ENCODE assay signal across 9 mouse cellular contexts in genomic region chr1:53940268-53941017, GRCm38 (mm10).
DNase-seq lines count a peak whose midpoint lies in the region; ATAC-seq lines count a peak whose summit lies in the region.
"Had no signal": no experiment of that assay in that cellular context is flagged by ENCODE, and none has a peak within 500 bp of the region (broad histone marks: within the 10 kb centered on the region; RNA-seq: fewer than 3 reads in every experiment).

No protein-coding gene starts in this region.

- WGBS in heart, embryonic 14.5 days, result 28% methylated on average over 13 of the region's 13 CpGs
- WGBS in forebrain, embryonic 13.5 days, result 7% methylated on average over 13 of the region's 13 CpGs

- H3K4me1 ChIP-seq in heart, embryonic 14.5 days (ENCODE audit: control insufficient read depth in 2 of 2, insufficient read depth in 2 of 2, low read length in 2 of 2), result peaks cover 0 to 12% of the 10 kb centered on the region in 2 experiments; a peak in 2 of 4 replicates
- H3K4me1 ChIP-seq in forebrain, embryonic 13.5 days, result peaks cover 9% of the 10 kb centered on the region
- H3K4me1 ChIP-seq: liver, embryonic 13.5 days had no signal

- H3K4me2 ChIP-seq in heart, embryonic 14.5 days (ENCODE audit: low read length), result peak overlapping the region; percentile 42
- H3K4me2 ChIP-seq in forebrain, embryonic 13.5 days, result peak overlapping the region; percentile 44
- H3K4me2 ChIP-seq: liver, embryonic 13.5 days had no signal

- H3K9ac ChIP-seq in heart, embryonic 14.5 days (ENCODE audit: low read length), result 0 out of 2 replicates have a peak overlapping the region, but pooled peaks have one; percentile 27
- H3K9ac ChIP-seq in forebrain, embryonic 13.5 days, result 0 out of 2 replicates have a peak overlapping the region, but pooled peaks have one; percentile 10
- H3K9ac ChIP-seq: liver, embryonic 13.5 days had no signal

- H3K27ac ChIP-seq in heart, embryonic 14.5 days (replicated peaks in 1 of 2; ENCODE audit: control insufficient read depth in 1 of 2, insufficient read depth in 1 of 2, low read depth in 2 of 2, low read length in 2 of 2), result peak overlapping the region; percentile 12 to 30; a peak in 1 of 4 replicates
- 0 out of 2 replicates have a peak overlapping the region, but pooled peaks have one; percentile 2 for H3K27ac ChIP-seq in forebrain, embryonic 13.5 days
- H3K27ac ChIP-seq: liver, embryonic 13.5 days had no signal

- no peaks in the 10 kb centered on the region for H3K27me3 ChIP-seq in heart, embryonic 14.5 days (ENCODE audit: control insufficient read depth, insufficient read depth, low read length)
- H3K27me3 ChIP-seq in forebrain, embryonic 13.5 days, result peaks cover 8% of the 10 kb centered on the region; the same call in 1 of the 2 replicates
- H3K27me3 ChIP-seq: liver, embryonic 13.5 days had no signal

- DNase-seq in heart, adult 18-20 months, result no peak
- peak; percentile 72 for DNase-seq in NIH3T3 (ENCODE audit: low read depth)
- no peak for DNase-seq in B cell, adult 2 months
- DNase-seq in left cerebral cortex, adult 11 months (ENCODE audit: low spot score), result no peak
- DNase-seq in cerebellum, adult 9-11 months, result no peak
- DNase-seq: liver, embryonic 13.5 days had no signal

- no peak for ATAC-seq in heart, embryonic 14.5 days (ENCODE audit: insufficient number of reproducible peaks, insufficient read depth, low FRiP score, low read depth)
- peak; percentile 86 for ATAC-seq in forebrain, embryonic 13.5 days
- peak; percentile 51 for ATAC-seq in megakaryocyte, adult 5-6 weeks (ENCODE audit: poor library complexity, severe bottlenecking)

- H3K36me3 ChIP-seq in heart, embryonic 14.5 days (ENCODE audit: control insufficient read depth, insufficient read depth, low read length), result no peaks in the 10 kb centered on the region
- no peaks in the 10 kb centered on the region for H3K36me3 ChIP-seq in forebrain, embryonic 13.5 days (ENCODE audit: poor library complexity, severe bottlenecking)
- H3K36me3 ChIP-seq: liver, embryonic 13.5 days had no signal

- no peak overlapping the region for H3K4me3 ChIP-seq in heart, embryonic 14.5 days (ENCODE audit: control insufficient read depth in 1 of 2, insufficient read depth in 1 of 2, low read depth in 1 of 2, low read length in 2 of 2)
- no peak overlapping the region for H3K4me3 ChIP-seq in forebrain, embryonic 13.5 days
- H3K4me3 ChIP-seq: liver, embryonic 13.5 days had no signal

- no peaks in the 10 kb centered on the region for H3K9me3 ChIP-seq in heart, embryonic 14.5 days (ENCODE audit: control insufficient read depth, low read length)
- no peaks in the 10 kb centered on the region for H3K9me3 ChIP-seq in forebrain, embryonic 13.5 days (replicated peaks)
- H3K9me3 ChIP-seq: liver, embryonic 13.5 days had no signal
